Mouse (Mus musculus) liver, embryonic 14.5 days (tissue): ENCODE data around the gene Fam13a.

Experiments used
- CTCF ChIP-seq: IDR thresholded peaks from 2 replicates; pipeline ENCODE4 v1.5.1; 2016; ENCODE audit warnings: antibody characterized with exemption, low read depth, control low read depth
- EP300 ChIP-seq: IDR thresholded peaks from 2 replicates; pipeline ENCODE4 v1.6.1; 2016; ENCODE audit warnings: antibody characterized with exemption, low read depth

DNA sequence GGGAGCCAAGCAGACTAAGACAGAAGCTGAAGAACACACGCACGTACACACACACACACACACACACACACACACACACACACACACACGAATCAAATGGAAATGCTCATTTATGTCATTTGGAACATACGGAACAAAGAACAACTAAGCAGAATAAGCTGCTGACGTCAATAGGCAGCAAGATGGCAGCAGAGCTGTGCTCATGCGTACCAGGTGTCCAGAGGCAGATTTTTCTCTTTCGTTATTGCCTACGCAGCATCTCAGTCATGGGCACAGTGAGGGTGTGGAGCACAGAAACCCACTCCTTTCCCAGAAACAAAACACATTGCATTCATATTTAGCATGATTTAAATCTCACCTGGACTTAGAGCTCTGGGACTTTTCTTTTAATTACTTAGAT is 39.2 kb downstream of the Fam13a start:
- TF ChIP-seq CTCF (no peak), EP300 (no peak)
